Mouse (Mus musculus): ENCODE measurements around the gene Gsap. TPM values are rescaled to one million over a fixed set of nuclear protein-coding genes. Genes with fewer than 3 reads are reported as not detected.
"Not testable (repeated sequence)": the region's sequence is repeated elsewhere in the genome, so short reads cannot be mapped to it uniquely, and the experiment has no call there.

The Gsap gene
- polyA plus RNA-seq, 1 experiment = 3.4 TPM

DNA sequence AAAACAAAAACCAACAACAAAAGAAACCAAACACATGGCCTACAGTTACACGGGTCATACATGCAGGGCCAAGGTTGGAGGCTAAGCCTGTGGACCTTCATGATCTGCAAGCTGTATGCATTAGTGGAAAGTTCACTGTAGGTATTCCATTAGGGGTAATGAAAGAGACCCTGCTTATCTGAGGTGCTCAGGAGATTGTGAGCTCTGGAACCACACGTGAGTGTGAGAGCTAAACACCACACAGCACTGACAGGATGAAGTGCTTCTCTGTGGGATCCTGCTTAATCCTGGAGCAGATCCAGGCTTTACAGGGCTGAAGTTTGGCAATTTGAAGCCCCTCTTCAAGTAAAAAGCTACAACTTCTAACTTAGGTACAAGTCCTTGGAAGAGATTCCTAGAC, 134.1 kb downstream of the Gsap start:
- no peak for DNase-seq (ENCODE audit: low spot score)

DNA sequence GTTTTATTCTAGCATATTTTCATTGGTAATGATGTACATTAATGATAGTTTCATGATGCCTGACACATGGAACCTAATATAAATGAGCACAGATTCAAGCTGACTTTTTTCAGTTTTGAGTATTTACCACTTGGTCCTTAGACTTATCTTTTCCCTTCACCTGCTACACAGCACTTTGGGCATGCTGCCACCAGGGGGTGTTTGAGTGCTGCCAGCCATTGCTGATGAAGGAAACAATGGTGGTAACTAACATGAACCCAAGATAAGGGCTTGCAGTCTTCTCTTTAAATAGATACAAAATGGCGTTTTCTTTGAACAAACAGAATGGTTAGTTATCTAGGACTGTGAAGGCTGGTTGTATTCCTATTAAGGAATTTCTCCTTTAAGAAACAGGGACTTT, 140.4 kb downstream of the Gsap start:
- DNase-seq (ENCODE audit: low spot score) = no peak

DNA sequence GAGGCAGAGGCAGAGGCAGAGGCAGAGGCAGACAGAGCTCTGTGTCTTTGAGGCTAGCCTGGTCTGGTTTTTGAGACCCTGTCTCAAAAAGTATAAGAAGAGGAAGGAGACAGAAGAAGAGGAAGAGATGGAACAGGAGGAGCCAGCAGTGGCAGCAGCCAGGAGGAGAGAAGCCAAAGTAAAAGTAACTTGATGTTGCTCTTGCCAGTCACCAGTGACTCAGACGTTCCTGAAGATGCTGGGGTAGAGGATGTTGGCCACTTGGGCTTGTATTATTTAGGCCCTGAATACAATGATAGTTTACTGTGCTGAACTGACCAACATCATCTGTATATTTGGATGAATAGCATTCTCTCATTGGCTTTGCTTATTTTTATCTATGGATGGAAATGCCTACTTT, 142.5 kb downstream of the Gsap start:
- no peak for DNase-seq (ENCODE audit: low spot score)

- DNase-seq (ENCODE audit: low spot score) = no peak
These were observed 143.9 kb downstream of the Gsap start for GRCm38 (mm10) chr5:21329672-21330665.

- no peak for DNase-seq (ENCODE audit: low spot score)
These were observed 145.6 kb downstream of the Gsap start for GRCm38 (mm10) chr5:21331656-21332055.

DNA sequence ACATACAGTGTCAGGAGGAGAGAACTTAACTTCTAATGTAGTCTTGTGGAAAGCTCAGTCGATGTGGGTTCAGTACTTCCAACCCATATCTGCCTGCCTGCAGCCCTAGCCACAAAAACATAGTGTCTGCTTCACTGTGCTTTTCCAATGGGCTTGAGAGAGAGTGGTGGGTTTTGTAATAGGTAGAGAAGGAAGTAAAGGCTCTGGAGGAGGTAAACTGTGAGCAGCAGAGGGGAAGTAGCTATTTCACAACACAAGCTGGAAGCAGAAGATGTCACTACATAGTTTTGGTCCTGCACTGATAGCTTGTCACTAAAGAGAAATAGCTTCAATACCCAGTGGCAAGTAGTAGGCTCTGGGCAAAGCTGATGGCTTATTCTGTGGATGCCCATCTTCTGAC, 146.1 kb downstream of the Gsap start:
- no peak for DNase-seq (ENCODE audit: low spot score)

GRCm38 (mm10) chr5:21342265-21342664, 156.2 kb downstream of the Gsap start:
- not testable (repeated sequence) for DNase-seq (ENCODE audit: low spot score)

GRCm38 (mm10) chr5:21348366-21348765, 162.3 kb downstream of the Gsap start:
- DNase-seq (ENCODE audit: low spot score) = no peak

DNA sequence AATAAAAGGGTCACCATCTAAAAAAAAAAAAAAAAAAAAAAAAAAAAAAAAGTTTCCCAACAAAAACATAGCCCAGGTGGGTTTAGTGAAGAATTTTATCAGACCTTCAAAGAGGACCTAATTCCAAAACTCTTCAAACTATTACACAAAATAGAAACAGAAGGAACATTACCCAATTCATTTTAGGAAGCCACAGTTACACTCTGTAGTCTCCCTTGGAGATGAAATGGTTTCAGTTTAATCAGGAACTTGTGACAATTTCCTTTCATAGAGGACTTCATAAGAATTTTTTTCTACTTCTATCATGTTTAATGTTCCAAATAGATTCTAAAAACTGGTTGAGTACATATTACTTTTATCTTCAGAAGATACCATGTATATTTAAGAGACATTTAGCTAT, 165.6 kb downstream of the Gsap start:
- DNase-seq (ENCODE audit: low spot score) = no peak

DNA sequence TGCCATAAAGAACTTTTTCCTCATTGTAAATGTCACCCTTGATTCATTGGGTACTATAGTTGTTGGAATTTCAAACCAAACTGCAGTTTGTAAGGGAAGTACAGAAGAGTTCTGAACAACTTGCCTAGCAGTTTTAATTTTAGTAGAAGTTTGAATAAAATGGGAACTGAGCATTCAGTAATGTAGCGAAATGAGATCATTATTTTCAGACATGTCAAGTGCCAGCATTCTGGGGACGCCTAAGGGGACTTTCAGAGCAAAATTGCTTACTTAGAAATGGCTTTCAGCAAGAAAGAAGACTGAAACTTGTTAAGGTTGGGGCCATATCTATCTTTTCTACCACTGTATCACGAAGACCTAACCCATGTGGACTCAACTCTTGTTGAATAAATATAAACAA, 172.6 kb downstream of the Gsap start:
- DNase-seq (ENCODE audit: low spot score) = no peak

DNA sequence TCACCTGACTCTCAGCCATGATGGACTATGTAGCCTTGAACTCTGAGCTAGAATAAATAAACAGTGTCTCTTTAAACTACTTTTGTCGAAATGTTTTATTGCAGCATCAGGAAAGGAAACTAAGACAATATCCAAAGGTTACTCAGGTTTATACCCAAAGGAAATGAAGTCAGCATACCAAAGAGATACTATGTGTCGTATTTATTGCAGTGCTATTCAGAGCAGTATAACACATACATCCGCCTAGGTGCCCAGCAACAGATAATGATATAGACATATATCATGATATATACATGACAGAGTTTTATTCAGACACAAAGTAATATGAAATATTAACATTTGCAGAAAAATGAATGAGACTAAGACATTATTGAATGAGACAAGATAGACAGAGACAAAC, 177.3 kb downstream of the Gsap start:
- no peak for DNase-seq (ENCODE audit: low spot score)

Other genes with a start within 250 kb of the Gsap start
- 11.8 and 14.6 TPM in 2 replicates for gene Rsbn1l, start 229.9 kb upstream of the Gsap start, polyA plus RNA-seq (2012; rRNA removed)
- gene Ptpn12, start 130.3 kb upstream of the Gsap start, polyA plus RNA-seq (2012; rRNA removed) = 40.6 and 50.2 TPM in 2 replicates
- 87.4 and 89.4 TPM in 2 replicates for gene Fgl2, start 186.4 kb downstream of the Gsap start, polyA plus RNA-seq (2012; rRNA removed)
- 0.15 and 0.28 TPM in 2 replicates for gene Ccdc146, start 238.4 kb downstream of the Gsap start, polyA plus RNA-seq (2012; rRNA removed)
- 2.4 and 3.1 TPM in 2 replicates for gene Fam185a, start 238.7 kb downstream of the Gsap start, polyA plus RNA-seq (2012; rRNA removed)